Mouse (Mus musculus) neural tube, embryonic 11.5 days (tissue): Measurements from ENCODE around the gene Ndufb4. TPM values are rescaled to one million over a fixed set of nuclear protein-coding genes. Genes with fewer than 3 reads are reported as not detected.
"Not testable (repeated sequence)": the region's sequence is repeated elsewhere in the genome, so short reads cannot be mapped to it uniquely, and the experiment has no call there.

Experiments used
- ATAC-seq: fragments of 200-750 bp; cut with Nextera tagmentation; 2 replicates; pipeline ENCODE4 v1.8.0; 2017; ENCODE audit warnings: moderate number of reproducible peaks, mild to moderate bottlenecking, moderate TSS enrichment, moderate library complexity; ENCODE audit not compliant: insufficient read depth, low FRiP score, low TSS enrichment
- DNase-seq: peaks from one replicate; pipeline ENCODE4 v3.0.0-alpha.2; 2015; ENCODE audit warnings: low spot score
- H3K27ac ChIP-seq: fragments of 300-500 bp; sonication (generic); 2 replicates; pipeline ENCODE4 v1.5.1; 2014; ENCODE audit warnings: low read depth, mild to moderate bottlenecking, low read length
- H3K27me3 ChIP-seq: fragments of 300-500 bp; sonication (generic); 2 replicates; pipeline ENCODE4 v1.6.1; 2014; ENCODE audit warnings: mild to moderate bottlenecking, low read length, mixed read lengths; ENCODE audit not compliant: control insufficient read depth, insufficient read depth
- H3K36me3 ChIP-seq: fragments of 300-500 bp; sonication (generic); 2 replicates; pipeline ENCODE4 v1.6.1; 2014; ENCODE audit warnings: mild to moderate bottlenecking, low read length, moderate library complexity, mixed read lengths; ENCODE audit not compliant: control insufficient read depth, insufficient read depth
- H3K4me1 ChIP-seq: fragments of 300-500 bp; sonication (generic); 2 replicates; pipeline ENCODE4 v1.6.1; 2014; ENCODE audit warnings: low read length, mixed read lengths; ENCODE audit not compliant: control insufficient read depth, insufficient read depth
- H3K4me2 ChIP-seq: fragments of 300-500 bp; sonication (generic); 2 replicates; pipeline ENCODE4 v1.6.1; 2014; ENCODE audit warnings: low read depth, mild to moderate bottlenecking, moderate library complexity
- H3K4me3 ChIP-seq: fragments of 300-500 bp; sonication (generic); 2 replicates; pipeline ENCODE4 v1.5.1; 2014; ENCODE audit warnings: low read depth, low read length
- H3K9ac ChIP-seq: fragments of 300-500 bp; sonication (generic); 2 replicates; pipeline ENCODE4 v1.6.1; 2014; ENCODE audit warnings: mild to moderate bottlenecking, low read length
- H3K9me3 ChIP-seq: fragments of 300-500 bp; sonication (generic); 2 replicates; pipeline ENCODE4 v1.6.1; 2016; ENCODE audit warnings: low read length; ENCODE audit not compliant: control insufficient read depth
- WGBS: fragments of 180-500 bp; shearing (Covaris S2); extraction: QIAGEN DNeasy Blood & Tissue Kit; methylation state at CpG from one replicate; pipeline ENCODE4 v1.1.7; 2014; 5-methylcytosine and 5-hydroxymethylcytosine counted together
- polyA plus RNA-seq: library from polyadenylated mRNA; unstranded; fragments of >200 nt; fragmentation: Nextera tagmentation; extraction: Ambion mirVana; gene quantifications from 2 replicates; pipeline ENCODE4 v1.2.1, GENCODE M21; 2014

The Ndufb4 gene
- polyA plus RNA-seq, 1 experiment from 2014 or later, result 46.2 TPM

GRCm38 (mm10) chr16:37651467-37651866 lies 2.8 kb downstream of the Ndufb4 start:
- WGBS, result 92% methylated on average over 5 of the region's 5 CpGs
- H3K9ac ChIP-seq, result no peak overlapping the region

GRCm38 (mm10) chr16:37649068-37649467 lies 5.2 kb downstream of the Ndufb4 start:
- Histone ChIP-seq H3K4me1 (no peaks in the 10 kb centered on the region), H3K36me3 (peaks cover 10% of the 10 kb centered on the region; the same call in 1 of the 2 replicates), H3K4me3 (no peak overlapping the region), H3K9me3 (no peaks in the 10 kb centered on the region), H3K27ac (no peak overlapping the region), H3K9ac (no peak overlapping the region), H3K27me3 (no peaks in the 10 kb centered on the region), H3K4me2 (no peak overlapping the region)
- no peak for DNase-seq
- WGBS, result 93% methylated on average over 5 of the region's 5 CpGs
- no peak for ATAC-seq

More at GRCm38 (mm10) chr16:37651467-37651866, 2.8 kb downstream of the Ndufb4 start:
- no peak for ATAC-seq
- no peaks in the 10 kb centered on the region for H3K9me3 ChIP-seq
- H3K27me3 ChIP-seq, result no peaks in the 10 kb centered on the region
- peaks cover 8% of the 10 kb centered on the region; the same call in 1 of the 2 replicates for H3K36me3 ChIP-seq
- no peak overlapping the region for H3K4me3 ChIP-seq
- H3K4me2 ChIP-seq, result no peak overlapping the region
- DNase-seq, result no peak
- H3K4me1 ChIP-seq, result peaks cover 6% of the 10 kb centered on the region; the same call in 1 of the 2 replicates
- H3K27ac ChIP-seq, result no peak overlapping the region

DNA sequence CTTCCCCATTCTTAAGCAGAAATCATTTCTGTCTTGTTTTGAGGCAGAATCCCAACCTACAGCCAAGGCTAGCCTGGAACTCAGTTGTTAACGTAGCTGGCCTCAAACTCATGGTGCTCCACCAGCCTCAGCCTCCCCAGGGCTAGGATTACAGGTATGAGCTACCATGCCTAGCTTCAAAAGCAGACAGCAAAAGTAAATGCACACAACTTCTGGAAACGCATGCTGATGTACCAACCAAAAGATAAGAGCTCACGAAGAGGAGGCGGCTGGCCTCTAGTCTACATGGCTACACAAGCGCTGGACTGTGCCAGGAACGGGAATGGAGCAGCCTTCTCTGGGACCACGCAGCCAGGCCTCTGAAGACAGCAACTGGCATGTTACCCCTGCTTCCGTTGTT lies 6.3 kb downstream of the Ndufb4 start:
- ATAC-seq, result no peak
- no peak overlapping the region for H3K4me2 ChIP-seq

DNA sequence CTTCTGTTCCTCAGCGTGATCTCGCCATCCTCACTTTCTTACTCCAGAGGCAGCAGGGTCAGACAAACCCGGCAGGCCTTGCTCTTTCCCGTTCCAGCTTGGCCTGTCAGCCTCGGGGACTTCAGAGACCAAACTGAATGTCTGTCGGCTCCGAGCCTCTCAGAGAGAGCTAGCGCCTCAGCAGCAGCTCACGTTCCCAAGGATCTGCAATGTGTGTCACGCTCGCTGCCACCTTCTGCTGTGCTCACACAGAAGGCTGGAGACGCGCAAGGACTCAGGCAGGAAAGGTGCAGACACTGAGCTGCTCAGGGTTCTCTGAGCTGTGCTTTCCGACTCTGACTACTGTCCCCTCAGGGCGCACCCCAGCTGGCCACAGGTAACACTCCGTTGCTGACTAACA lies 7.2 kb downstream of the Ndufb4 start:
- no peaks in the 10 kb centered on the region for H3K9me3 ChIP-seq
- H3K27ac ChIP-seq, result no peak overlapping the region
- H3K27me3 ChIP-seq, result no peaks in the 10 kb centered on the region
- peaks cover 10% of the 10 kb centered on the region; the same call in 1 of the 2 replicates for H3K36me3 ChIP-seq
- H3K4me1 ChIP-seq, result no peaks in the 10 kb centered on the region
- no peak overlapping the region for H3K4me2 ChIP-seq
- no peak overlapping the region for H3K4me3 ChIP-seq
- DNase-seq (no peak), ATAC-seq (no peak)
- WGBS, result 93% methylated on average over 16 of the region's 16 CpGs
- H3K9ac ChIP-seq, result no peak overlapping the region

More for the DNA sequence above, 6.3 kb downstream of the Ndufb4 start:
- no peaks in the 10 kb centered on the region for H3K27me3 ChIP-seq
- H3K9me3 ChIP-seq, result no peaks in the 10 kb centered on the region
- H3K36me3 ChIP-seq, result peaks cover 10% of the 10 kb centered on the region; the same call in 1 of the 2 replicates
- H3K4me3 ChIP-seq, result no peak overlapping the region
- no peak for DNase-seq
- H3K9ac ChIP-seq, result no peak overlapping the region
- WGBS, result 98% methylated on average over 8 of the region's 8 CpGs
- no peak overlapping the region for H3K27ac ChIP-seq
- no peaks in the 10 kb centered on the region for H3K4me1 ChIP-seq

DNA sequence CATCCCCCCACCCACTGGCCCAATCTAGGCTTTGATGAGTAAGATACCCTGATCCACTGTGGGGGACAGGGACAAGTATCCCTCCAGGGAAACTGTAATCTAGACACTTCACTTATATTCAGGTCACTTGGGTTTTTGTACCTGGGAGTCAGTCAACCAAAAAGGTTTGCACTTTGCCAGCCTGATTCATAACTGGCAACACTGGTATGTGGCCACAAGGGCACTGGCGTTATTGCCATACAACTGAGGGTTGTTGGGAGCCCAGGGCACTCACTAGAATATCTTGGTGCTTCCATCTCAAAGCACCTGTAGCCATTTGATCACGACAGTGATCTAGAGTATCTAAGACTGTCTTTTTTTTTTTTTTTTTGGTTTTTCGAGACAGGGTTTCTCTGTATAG lies 8.5 kb downstream of the Ndufb4 start:
- Histone ChIP-seq H3K27ac (no peak overlapping the region), H3K36me3 (peaks cover 10% of the 10 kb centered on the region; the same call in 1 of the 2 replicates), H3K4me2 (no peak overlapping the region), H3K27me3 (no peaks in the 10 kb centered on the region), H3K4me3 (no peak overlapping the region), H3K9ac (no peak overlapping the region), H3K9me3 (no peaks in the 10 kb centered on the region), H3K4me1 (no peaks in the 10 kb centered on the region)
- ATAC-seq (no peak), DNase-seq (no peak)
- 91% methylated on average over 3 of the region's 3 CpGs for WGBS

DNA sequence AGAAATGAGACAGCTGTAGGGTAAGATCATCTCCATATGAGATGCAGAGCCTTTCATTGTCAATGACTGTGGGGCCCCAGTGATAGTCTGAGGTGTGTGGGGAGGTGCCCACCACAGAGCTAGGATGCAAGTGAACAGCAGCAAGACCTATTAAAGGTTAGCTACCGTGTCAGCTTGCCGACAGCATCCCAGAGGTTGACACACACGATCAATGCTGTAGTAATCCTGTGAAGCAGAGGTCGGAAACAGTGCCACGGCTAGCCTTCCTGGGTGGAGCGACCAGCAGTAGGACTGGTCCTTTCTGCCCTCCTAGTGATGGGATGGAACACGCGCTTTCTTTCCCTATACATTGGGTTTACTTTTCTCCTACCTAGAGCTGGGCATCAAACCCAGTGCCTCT lies 9.0 kb downstream of the Ndufb4 start:
- no peak for DNase-seq
- peaks cover 10% of the 10 kb centered on the region; the same call in 1 of the 2 replicates for H3K36me3 ChIP-seq
- no peak overlapping the region for H3K9ac ChIP-seq
- no peaks in the 10 kb centered on the region for H3K27me3 ChIP-seq
- H3K4me3 ChIP-seq, result no peak overlapping the region
- H3K4me2 ChIP-seq, result no peak overlapping the region
- no peaks in the 10 kb centered on the region for H3K4me1 ChIP-seq
- H3K27ac ChIP-seq, result no peak overlapping the region
- H3K9me3 ChIP-seq, result no peaks in the 10 kb centered on the region
- no peak for ATAC-seq
- 92% methylated on average over 8 of the region's 8 CpGs for WGBS

GRCm38 (mm10) chr16:37644486-37644885 lies 9.8 kb downstream of the Ndufb4 start:
- Histone ChIP-seq H3K27me3 (no peaks in the 10 kb centered on the region), H3K9ac (no peak overlapping the region), H3K4me2 (no peak overlapping the region), H3K4me3 (no peak overlapping the region), H3K36me3 (peaks cover 10% of the 10 kb centered on the region; the same call in 1 of the 2 replicates), H3K4me1 (no peaks in the 10 kb centered on the region), H3K27ac (no peak overlapping the region), H3K9me3 (no peaks in the 10 kb centered on the region)
- 89% methylated on average over 5 of the region's 5 CpGs for WGBS
- DNase-seq (no peak), ATAC-seq (no peak)

DNA sequence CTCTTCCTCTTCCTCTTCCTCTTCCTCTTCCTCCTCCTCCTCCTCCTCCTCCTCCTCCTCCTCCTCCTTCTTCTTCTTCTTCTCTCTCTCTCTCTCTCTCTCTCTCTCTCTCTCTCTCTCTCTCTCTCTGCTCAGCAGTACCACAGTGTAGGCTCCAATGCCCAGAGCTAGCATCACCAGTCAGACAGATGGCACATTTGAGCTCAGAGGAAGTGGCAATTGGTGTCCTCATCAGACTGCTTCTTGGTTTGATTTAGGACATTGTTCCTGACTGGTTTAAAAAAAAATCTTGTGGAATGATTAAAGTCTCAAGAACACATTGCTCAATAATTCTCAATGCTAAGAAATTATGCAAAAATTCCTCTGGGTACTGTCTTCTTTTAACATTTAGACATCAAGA lies 13.7 kb downstream of the Ndufb4 start:
- H3K4me1 ChIP-seq, ATAC-seq, H3K36me3 ChIP-seq, H3K27me3 ChIP-seq, H3K4me2 ChIP-seq, H3K27ac ChIP-seq, H3K9me3 ChIP-seq, H3K9ac ChIP-seq, DNase-seq, H3K4me3 ChIP-seq: not testable (repeated sequence)

GRCm38 (mm10) chr16:37637802-37638201 lies 16.5 kb downstream of the Ndufb4 start:
- Histone ChIP-seq H3K9me3 (no peaks in the 10 kb centered on the region), H3K27me3 (no peaks in the 10 kb centered on the region), H3K36me3 (no peaks in the 10 kb centered on the region), H3K9ac (no peak overlapping the region), H3K4me3 (no peak overlapping the region), H3K27ac (no peak overlapping the region), H3K4me1 (no peaks in the 10 kb centered on the region), H3K4me2 (no peak overlapping the region)
- no peak for ATAC-seq
- DNase-seq, result no peak
